Mouse (Mus musculus) heart, embryonic 14.5 days (tissue): ENCODE data around the gene Hsf2bp. TPM values are rescaled to one million over a fixed set of nuclear protein-coding genes. Genes with fewer than 3 reads are reported as not detected.

ENCODE experiments used
- ATAC-seq: fragments of 200-750 bp; cut with Nextera tagmentation; 2 replicates; pipeline ENCODE4 v1.8.0; 2017; ENCODE audit warnings: low read depth, moderate TSS enrichment; ENCODE audit not compliant: insufficient number of reproducible peaks, insufficient read depth, low FRiP score
- H3K27ac ChIP-seq, 2 experiments: fragments of 200-500 bp in 1 of 2; fragments of 300-500 bp in 1 of 2; sonication (generic) in 1 of 2; replicated peaks in 1 of 2; 2 replicates each; pipeline ENCODE4 v1.5.1; 2012 to 2014; ENCODE audit warnings: low read depth in 2 of 2, low read length in 2 of 2, control low read depth in 1 of 2, mild to moderate bottlenecking in 1 of 2, mixed read lengths in 1 of 2; ENCODE audit not compliant: control insufficient read depth in 1 of 2, insufficient read depth in 1 of 2
- H3K27me3 ChIP-seq: fragments of 300-500 bp; sonication (generic); 2 replicates; pipeline ENCODE4 v1.6.1; 2014; ENCODE audit warnings: mild to moderate bottlenecking, low read length, control low read depth; ENCODE audit not compliant: control insufficient read depth, insufficient read depth
- H3K36me3 ChIP-seq: fragments of 300-500 bp; sonication (generic); 2 replicates; pipeline ENCODE4 v1.6.1; 2014; ENCODE audit warnings: mild to moderate bottlenecking, control low read depth, low read length, mixed read lengths; ENCODE audit not compliant: control insufficient read depth, insufficient read depth
- H3K4me1 ChIP-seq, 2 experiments: fragments of 200-500 bp in 1 of 2; fragments of 300-500 bp in 1 of 2; sonication (generic) in 1 of 2; 2 replicates each; pipeline ENCODE4 v1.6.1; 2012 to 2014; ENCODE audit warnings: low read length in 2 of 2, control low read depth in 1 of 2, mixed read lengths in 1 of 2; ENCODE audit not compliant: control insufficient read depth in 2 of 2, insufficient read depth in 2 of 2
- H3K4me2 ChIP-seq: fragments of 300-500 bp; sonication (generic); 2 replicates; pipeline ENCODE4 v1.6.1; 2014; ENCODE audit warnings: mild to moderate bottlenecking, low read length
- H3K4me3 ChIP-seq, 2 experiments: fragments of 200-500 bp in 1 of 2; fragments of 300-500 bp in 1 of 2; sonication (generic) in 1 of 2; 2 replicates each; pipeline ENCODE4 v1.5.1; 2012 to 2014; ENCODE audit warnings: low read length in 2 of 2, mild to moderate bottlenecking in 2 of 2, control low read depth in 1 of 2, low read depth in 1 of 2, moderate library complexity in 1 of 2; ENCODE audit not compliant: control insufficient read depth in 1 of 2, insufficient read depth in 1 of 2
- H3K9ac ChIP-seq: fragments of 300-500 bp; sonication (generic); 2 replicates; pipeline ENCODE4 v1.6.1; 2014; ENCODE audit warnings: mild to moderate bottlenecking, low read length
- H3K9me3 ChIP-seq: fragments of 300-500 bp; sonication (generic); 2 replicates; pipeline ENCODE4 v1.6.1; 2016; ENCODE audit warnings: low read length, control low read depth; ENCODE audit not compliant: control insufficient read depth
- WGBS: fragments of 180-500 bp; shearing (Covaris S2); extraction: QIAGEN DNeasy Blood & Tissue Kit; methylation state at CpG from one replicate; pipeline ENCODE4 v1.1.7; 2014; 5-methylcytosine and 5-hydroxymethylcytosine counted together
- polyA plus RNA-seq: library from polyadenylated mRNA; unstranded; fragments of >200 nt; fragmentation: Nextera tagmentation; extraction: Ambion mirVana; gene quantifications from 2 replicates; pipeline ENCODE4 v1.2.1, GENCODE M21; 2014

Gene Hsf2bp
- polyA plus RNA-seq, 1 experiment from 2014 or later, result 0.11 TPM

DNA sequence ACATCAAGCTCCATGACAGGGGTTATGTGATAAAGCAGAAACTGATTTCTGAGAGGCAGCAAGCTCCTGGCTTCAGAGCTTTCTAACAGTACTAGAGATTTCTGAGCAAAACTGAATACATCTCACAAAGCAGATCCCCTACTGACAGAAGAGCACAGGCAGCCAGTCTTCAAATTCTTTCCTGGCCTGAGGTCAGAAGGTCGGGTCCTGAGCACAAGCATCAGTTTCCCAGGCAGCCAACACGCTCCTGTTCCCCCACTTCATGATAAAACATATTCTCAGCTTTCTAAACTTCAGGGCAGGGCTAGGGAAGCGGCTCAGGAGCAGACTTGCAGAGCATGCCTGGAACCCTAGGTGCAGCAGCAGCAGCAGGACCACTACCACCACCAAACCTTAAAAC is 52.7 kb downstream of the Hsf2bp start:
- Histone ChIP-seq H3K27ac (0 out of 4 replicates have a peak overlapping the region, but pooled peaks of 1 of the 2 experiments have one; percentile 12), H3K4me2 (no peak overlapping the region)
- WGBS, result 40% methylated on average over 3 of the region's 3 CpGs

DNA sequence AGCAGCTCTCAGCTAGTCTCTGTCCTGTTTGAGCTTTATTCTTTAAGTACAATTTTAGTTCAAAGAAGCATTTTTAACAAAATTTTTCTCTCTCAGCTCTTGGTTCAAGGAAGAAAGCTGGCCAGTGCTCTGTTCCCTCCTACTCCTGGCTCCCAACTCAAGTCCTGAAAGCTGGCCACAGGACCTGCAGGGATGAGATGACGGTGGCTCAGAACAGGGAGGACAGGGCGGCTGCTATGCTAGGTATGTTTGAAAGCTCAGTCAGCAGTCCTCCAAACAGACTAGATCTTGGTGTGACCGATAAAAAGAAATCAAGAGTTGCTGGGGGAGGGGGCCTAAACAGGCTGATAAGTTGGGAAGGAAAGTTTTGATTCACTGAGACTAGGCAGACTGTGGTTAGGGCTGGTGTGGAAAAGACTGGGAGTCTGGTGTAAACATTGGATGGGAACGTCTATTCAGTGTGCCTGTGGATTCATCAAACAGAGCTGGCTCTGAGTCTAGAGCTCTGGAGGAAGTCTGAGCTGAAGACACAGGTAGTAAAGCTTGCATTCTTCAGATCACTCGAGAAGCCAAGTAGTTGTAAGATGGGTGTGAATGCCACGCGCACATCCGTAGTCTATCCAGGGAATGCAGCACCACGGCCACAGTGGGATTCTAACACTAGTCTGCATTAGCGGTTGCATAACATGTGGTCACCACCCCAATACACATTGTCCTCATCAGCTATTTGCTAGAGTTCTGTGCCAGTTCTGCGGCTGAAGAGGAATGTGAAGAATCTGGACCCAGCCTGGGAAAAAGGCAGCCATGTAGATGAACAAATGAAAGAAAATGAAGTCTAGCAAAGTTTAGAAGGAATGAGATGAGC is 53.6 kb downstream of the Hsf2bp start:
- H3K9ac ChIP-seq, result no peak overlapping the region
- H3K9me3 ChIP-seq, result no peaks in the 10 kb centered on the region
- H3K4me1 ChIP-seq, result peaks cover 12 to 22% of the 10 kb centered on the region in 2 experiments
- no peaks in the 10 kb centered on the region for H3K36me3 ChIP-seq
- no peak overlapping the region for H3K4me3 ChIP-seq
- H3K27ac ChIP-seq, result peak overlapping the region in 1 of 2 experiments; percentile 50; a peak in 2 of 4 replicates
- WGBS, result 55% methylated on average over 11 of the region's 11 CpGs
- H3K27me3 ChIP-seq, result no peaks in the 10 kb centered on the region
- ATAC-seq, result no peak
- no peak overlapping the region for H3K4me2 ChIP-seq

More for the DNA sequence above, 52.7 kb downstream of the Hsf2bp start:
- H3K4me3 ChIP-seq, result no peak overlapping the region
- no peaks in the 10 kb centered on the region for H3K27me3 ChIP-seq
- no peak for ATAC-seq
- H3K9ac ChIP-seq, result no peak overlapping the region
- peaks cover 12 to 22% of the 10 kb centered on the region in 2 experiments for H3K4me1 ChIP-seq
- H3K9me3 ChIP-seq, result no peaks in the 10 kb centered on the region
- no peaks in the 10 kb centered on the region for H3K36me3 ChIP-seq

DNA sequence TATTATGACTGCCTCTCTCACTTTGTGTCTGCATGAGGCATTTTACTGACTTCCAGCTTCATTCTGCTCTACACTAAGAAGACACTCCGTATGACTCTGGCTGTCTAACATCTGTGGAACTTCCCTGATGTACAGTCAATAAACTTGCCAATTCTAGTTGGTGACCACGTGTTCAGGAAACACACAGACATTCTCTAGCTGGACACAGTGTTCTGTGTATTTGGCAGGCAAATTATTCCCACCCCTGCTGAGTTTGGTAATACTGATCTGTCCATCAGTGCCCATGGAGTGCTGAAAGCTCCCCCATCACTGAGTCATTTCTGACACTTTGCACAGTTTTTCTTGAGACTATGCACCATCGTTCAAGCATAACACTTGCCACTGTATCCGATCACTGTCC is 56.3 kb downstream of the Hsf2bp start:
- WGBS, result 74% methylated on average over 4 of the region's 4 CpGs
- no peak for ATAC-seq
- H3K27ac ChIP-seq, result no peak overlapping the region
- no peaks in the 10 kb centered on the region for H3K36me3 ChIP-seq
- no peaks in the 10 kb centered on the region for H3K9me3 ChIP-seq
- H3K27me3 ChIP-seq, result no peaks in the 10 kb centered on the region
- no peak overlapping the region for H3K4me2 ChIP-seq
- H3K4me1 ChIP-seq, result peaks cover 12 to 22% of the 10 kb centered on the region in 2 experiments
- no peak overlapping the region for H3K9ac ChIP-seq
- H3K4me3 ChIP-seq, result no peak overlapping the region

DNA sequence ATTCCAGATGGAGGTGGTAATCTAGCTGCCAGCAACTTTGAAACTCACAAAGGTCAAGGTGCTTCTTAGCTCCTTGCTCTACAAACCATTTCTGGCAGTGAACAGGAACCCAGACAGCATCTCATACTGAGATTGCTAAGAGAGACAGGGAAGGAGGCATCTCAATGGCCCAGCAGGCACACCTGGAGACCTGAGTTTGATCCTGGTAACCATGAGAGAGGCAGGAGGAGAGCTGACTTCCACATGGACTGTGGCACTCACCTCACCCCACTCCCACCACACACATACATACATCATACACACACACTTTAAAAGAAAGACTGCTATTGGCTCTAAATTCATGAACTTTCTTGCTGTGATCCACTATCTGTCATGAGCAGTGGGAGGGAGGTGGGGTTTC is 59.0 kb downstream of the Hsf2bp start:
- H3K4me3 ChIP-seq, result no peak overlapping the region
- no peak overlapping the region for H3K27ac ChIP-seq
- no peaks in the 10 kb centered on the region for H3K36me3 ChIP-seq
- no peak overlapping the region for H3K4me2 ChIP-seq
- peaks cover 5 to 6% of the 10 kb centered on the region in 2 experiments; a peak in 3 of 4 replicates for H3K4me1 ChIP-seq
- H3K9ac ChIP-seq, result no peak overlapping the region
- no peak for ATAC-seq
- no peaks in the 10 kb centered on the region for H3K27me3 ChIP-seq
- H3K9me3 ChIP-seq, result no peaks in the 10 kb centered on the region

DNA sequence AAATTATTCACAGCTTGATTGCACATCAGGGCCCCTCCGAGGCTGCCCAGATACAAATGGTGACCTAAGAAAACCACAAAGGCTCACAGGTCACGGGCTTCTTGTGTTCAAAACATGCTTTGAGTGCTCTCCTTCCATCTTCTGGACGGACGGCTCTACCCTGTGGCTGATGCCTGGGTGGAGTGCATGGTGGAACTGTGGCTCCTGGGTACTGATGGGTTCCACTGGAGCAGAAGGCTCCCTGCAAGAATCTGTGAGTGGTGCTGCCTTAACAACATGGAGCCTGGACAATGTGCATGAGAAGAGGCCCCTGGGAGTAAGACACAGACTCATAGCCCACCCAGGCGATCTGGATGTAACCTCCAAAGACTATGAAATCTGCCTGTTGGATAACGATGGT is 59.6 kb downstream of the Hsf2bp start:
- Histone ChIP-seq H3K27ac (no peak overlapping the region), H3K9me3 (no peaks in the 10 kb centered on the region), H3K4me2 (no peak overlapping the region), H3K9ac (no peak overlapping the region), H3K4me1 (peaks cover 0 to 2% of the 10 kb centered on the region in 2 experiments; a peak in 1 of 4 replicates), H3K4me3 (no peak overlapping the region), H3K27me3 (no peaks in the 10 kb centered on the region), H3K36me3 (no peaks in the 10 kb centered on the region)
- WGBS, result 88% methylated on average over 6 of the region's 6 CpGs
- no peak for ATAC-seq

DNA sequence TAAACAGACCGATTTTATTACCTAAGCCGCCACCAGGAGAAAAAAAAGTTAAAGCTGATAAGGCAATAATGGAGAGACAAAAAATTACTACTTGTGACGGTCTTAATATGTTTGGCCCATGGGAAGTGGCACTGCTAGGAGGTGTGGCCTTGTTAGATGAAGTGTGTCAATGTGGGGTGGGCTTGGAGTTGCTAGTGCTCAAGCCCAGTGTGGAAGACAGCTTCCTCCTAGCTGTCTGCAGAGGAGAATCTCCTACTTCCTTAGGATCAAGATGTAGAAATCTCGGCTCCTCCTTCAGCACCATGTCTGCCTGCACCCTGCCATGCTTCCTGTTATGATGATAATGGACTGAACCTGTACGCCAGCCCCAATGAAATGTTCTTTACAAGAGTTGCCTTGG is 61.5 kb downstream of the Hsf2bp start:
- Histone ChIP-seq H3K4me3 (no peak overlapping the region), H3K4me1 (peaks cover 0 to 2% of the 10 kb centered on the region in 2 experiments; a peak in 1 of 4 replicates), H3K9ac (no peak overlapping the region), H3K9me3 (no peaks in the 10 kb centered on the region), H3K27me3 (no peaks in the 10 kb centered on the region), H3K4me2 (no peak overlapping the region), H3K27ac (no peak overlapping the region), H3K36me3 (no peaks in the 10 kb centered on the region)
- no peak for ATAC-seq
- WGBS, result 76% methylated on average over 5 of the region's 5 CpGs

DNA sequence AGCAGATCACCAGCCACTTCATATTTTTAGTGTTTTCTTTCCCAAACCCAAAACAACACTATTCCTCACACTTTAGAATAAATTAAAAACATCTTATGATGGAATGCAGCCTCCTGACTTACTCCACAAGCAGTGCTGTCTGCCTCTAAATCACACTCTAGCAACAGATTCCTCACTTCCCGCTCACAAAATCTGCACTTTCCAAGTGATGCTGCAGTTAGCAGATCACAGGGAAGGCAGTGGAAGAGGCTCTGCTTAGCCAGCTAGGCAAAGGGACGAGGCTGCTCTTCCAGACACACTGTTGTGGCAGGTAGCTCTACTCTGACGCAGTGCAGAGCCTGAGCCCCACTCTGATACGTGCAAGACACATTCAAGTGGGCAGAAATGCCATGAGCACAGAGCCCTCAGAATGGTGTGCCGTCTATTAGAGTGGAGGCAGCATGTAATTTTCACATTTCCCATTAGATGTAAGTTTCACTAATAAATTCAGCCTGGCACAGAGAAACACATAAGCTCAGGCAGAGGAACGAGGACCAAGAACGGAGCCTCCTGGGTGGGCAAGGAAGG is 62.4 kb downstream of the Hsf2bp start:
- H3K4me2 ChIP-seq, result no peak overlapping the region
- no peaks in the 10 kb centered on the region for H3K27me3 ChIP-seq
- H3K9me3 ChIP-seq, result no peaks in the 10 kb centered on the region
- 49% methylated on average over 7 of the region's 7 CpGs for WGBS
- H3K36me3 ChIP-seq, result no peaks in the 10 kb centered on the region
- H3K4me1 ChIP-seq, result peaks cover 0 to 2% of the 10 kb centered on the region in 2 experiments; a peak in 1 of 4 replicates
- ATAC-seq, result no peak
- no peak overlapping the region for H3K9ac ChIP-seq
- no peak overlapping the region for H3K4me3 ChIP-seq
- H3K27ac ChIP-seq, result no peak overlapping the region
